Mouse (Mus musculus): ENCODE data around the gene Efcab11. TPM values are rescaled to one million over a fixed set of nuclear protein-coding genes. Genes with fewer than 3 reads are reported as not detected.
A peak's percentile ranks its signal among the peaks of the same experiment; 100 is the strongest.

Gene Efcab11
- polyA plus RNA-seq, 2 experiments: 6.4 to 8.3 TPM

DNA sequence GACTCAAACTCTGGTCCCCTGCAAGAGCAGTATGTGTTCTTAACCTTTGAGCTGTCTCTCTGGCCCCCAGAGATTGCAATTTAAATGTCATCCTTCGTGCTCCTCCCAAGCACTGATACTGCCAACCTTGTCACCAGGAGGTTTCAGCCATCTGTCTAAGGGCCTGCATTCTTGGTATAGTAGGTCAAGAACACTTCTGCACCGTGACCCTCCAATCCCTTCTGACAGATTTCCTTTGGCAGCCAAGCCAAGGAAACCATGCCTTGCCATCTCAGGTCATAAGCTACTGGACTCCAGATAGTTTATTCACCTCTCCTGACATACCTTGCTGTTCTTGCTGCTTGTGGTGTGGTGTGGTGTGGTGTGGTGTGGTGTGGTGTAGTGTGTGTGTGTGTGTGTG, 235.5 kb downstream of the Efcab11 start:
- Histone ChIP-seq H3K4me3 (replicated peaks; ENCODE audit: low read length) (no peak overlapping the region), H3K36me3 (ENCODE audit: control insufficient read depth, insufficient read depth, low read length) (no peaks in the 10 kb centered on the region), H3K4me2 (replicated peaks; ENCODE audit: low read depth, low read length, severe bottlenecking) (no peak overlapping the region), H3K27ac (replicated peaks; ENCODE audit: low read depth, low read length) (no peak overlapping the region), H3K9me3 (ENCODE audit: control insufficient read depth, low read length) (peaks cover 15% of the 10 kb centered on the region), H3K9ac (ENCODE audit: low read depth, low read length, severe bottlenecking) (no peak overlapping the region), H3K27me3 (ENCODE audit: control insufficient read depth, insufficient read depth, low read length) (no peaks in the 10 kb centered on the region), H3K4me1 (ENCODE audit: control insufficient read depth, insufficient read depth, low read length) (peaks cover 8% of the 10 kb centered on the region; the same call in 1 of the 2 replicates)
- DNase-seq (ENCODE audit: low spot score): no peak
- WGBS: 84% methylated on average over 2 of the region's 2 CpGs
- ATAC-seq (ENCODE audit: low FRiP score, low read depth): no peak
- TF ChIP-seq POLR2A (IDR thresholded peaks at IDR 0.05; ENCODE audit: borderline replicate concordance, extremely low read depth, insufficient read depth, insufficient read length): no peak

- TF ChIP-seq POLR2A (IDR thresholded peaks at IDR 0.05; ENCODE audit: borderline replicate concordance, extremely low read depth, insufficient read depth, insufficient read length): no peak
- Histone ChIP-seq H3K9me3 (ENCODE audit: control insufficient read depth, low read length) (peaks cover 19% of the 10 kb centered on the region), H3K36me3 (ENCODE audit: control insufficient read depth, insufficient read depth, low read length) (no peaks in the 10 kb centered on the region), H3K9ac (ENCODE audit: low read depth, low read length, severe bottlenecking) (no peak overlapping the region), H3K4me3 (replicated peaks; ENCODE audit: low read length) (no peak overlapping the region), H3K27me3 (ENCODE audit: control insufficient read depth, insufficient read depth, low read length) (no peaks in the 10 kb centered on the region), H3K27ac (replicated peaks; ENCODE audit: low read depth, low read length) (no peak overlapping the region), H3K4me1 (ENCODE audit: control insufficient read depth, insufficient read depth, low read length) (peaks cover 6% of the 10 kb centered on the region; the same call in 1 of the 2 replicates), H3K4me2 (replicated peaks; ENCODE audit: low read depth, low read length, severe bottlenecking) (no peak overlapping the region)
- ATAC-seq (ENCODE audit: low FRiP score, low read depth): no peak
- DNase-seq (ENCODE audit: low spot score): no peak
- WGBS: 87% methylated on average over 11 of the region's 11 CpGs
Observed at GRCm38 (mm10) chr12:99646556-99647354, 237.5 kb downstream of the Efcab11 start.

DNA sequence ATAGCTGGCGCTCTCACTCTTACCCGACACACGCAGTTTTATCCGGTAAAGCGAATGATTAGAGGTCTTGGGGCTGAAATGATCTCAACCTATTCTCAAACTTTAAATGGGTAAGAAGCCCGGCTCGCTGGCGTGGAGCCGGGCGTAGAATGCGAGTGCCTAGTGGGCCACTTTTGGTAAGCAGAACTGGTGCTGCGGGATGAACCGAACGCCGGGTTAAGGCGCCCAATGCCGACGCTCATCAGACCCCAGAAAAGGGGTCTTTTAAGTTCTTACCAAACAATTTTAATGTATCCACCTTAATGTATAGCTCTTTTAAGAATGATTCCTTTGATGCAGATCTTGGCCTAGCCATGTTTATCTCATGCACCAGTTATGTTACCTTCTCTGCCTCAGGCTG, 238.8 kb downstream of the Efcab11 start:
- WGBS: 96% methylated on average over 18 of the region's 18 CpGs

DNA sequence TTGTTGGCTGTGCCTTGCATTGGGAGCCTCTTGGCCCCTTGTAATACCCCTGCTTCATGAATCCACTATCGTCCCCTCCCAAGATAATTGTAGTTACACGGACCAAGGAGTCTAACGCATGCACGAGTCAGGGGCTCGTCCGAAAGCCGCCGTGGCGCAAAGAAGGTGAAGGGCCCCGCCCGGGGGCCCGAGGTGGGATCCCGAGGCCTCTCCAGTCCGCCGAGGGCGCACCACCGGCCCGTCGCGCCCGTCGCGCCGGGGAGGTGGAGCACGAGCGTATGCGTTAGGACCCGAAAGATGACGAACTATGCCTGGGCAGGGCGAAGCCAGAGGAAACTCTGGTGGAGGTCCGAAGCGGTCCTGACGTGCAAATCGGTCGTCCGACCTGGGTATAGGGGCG, 239.3 kb downstream of the Efcab11 start:
- no peaks in the 10 kb centered on the region for H3K27me3 ChIP-seq (ENCODE audit: control insufficient read depth, insufficient read depth, low read length)
- no peak overlapping the region for H3K4me2 ChIP-seq (replicated peaks; ENCODE audit: low read depth, low read length, severe bottlenecking)
- WGBS: 91% methylated on average over 37 of the region's 37 CpGs
- no peak overlapping the region for H3K4me3 ChIP-seq (replicated peaks; ENCODE audit: low read length)
- DNase-seq (ENCODE audit: low spot score) (no peak), ATAC-seq (ENCODE audit: low FRiP score, low read depth) (peak; percentile 90)
- H3K4me1 ChIP-seq (ENCODE audit: control insufficient read depth, insufficient read depth, low read length): peaks cover 15% of the 10 kb centered on the region
- no peak overlapping the region for H3K27ac ChIP-seq (replicated peaks; ENCODE audit: low read depth, low read length)
- H3K9me3 ChIP-seq (ENCODE audit: control insufficient read depth, low read length): peaks cover 19% of the 10 kb centered on the region
- TF ChIP-seq POLR2A (IDR thresholded peaks at IDR 0.05; ENCODE audit: borderline replicate concordance, extremely low read depth, insufficient read depth, insufficient read length): no peak
- no peaks in the 10 kb centered on the region for H3K36me3 ChIP-seq (ENCODE audit: control insufficient read depth, insufficient read depth, low read length)
- no peak overlapping the region for H3K9ac ChIP-seq (ENCODE audit: low read depth, low read length, severe bottlenecking)

More for the DNA sequence above, 238.8 kb downstream of the Efcab11 start:
- DNase-seq (ENCODE audit: low spot score) (no peak), ATAC-seq (ENCODE audit: low FRiP score, low read depth) (no peak; the same call in 1 of the 2 replicates)
- H3K27ac ChIP-seq (replicated peaks; ENCODE audit: low read depth, low read length): no peak overlapping the region
- H3K4me3 ChIP-seq (replicated peaks; ENCODE audit: low read length): no peak overlapping the region
- no peaks in the 10 kb centered on the region for H3K27me3 ChIP-seq (ENCODE audit: control insufficient read depth, insufficient read depth, low read length)
- TF ChIP-seq POLR2A (IDR thresholded peaks at IDR 0.05; ENCODE audit: borderline replicate concordance, extremely low read depth, insufficient read depth, insufficient read length): no peak
- peaks cover 19% of the 10 kb centered on the region for H3K9me3 ChIP-seq (ENCODE audit: control insufficient read depth, low read length)
- H3K4me1 ChIP-seq (ENCODE audit: control insufficient read depth, insufficient read depth, low read length): peaks cover 13% of the 10 kb centered on the region
- no peak overlapping the region for H3K4me2 ChIP-seq (replicated peaks; ENCODE audit: low read depth, low read length, severe bottlenecking)
- no peak overlapping the region for H3K9ac ChIP-seq (ENCODE audit: low read depth, low read length, severe bottlenecking)
- no peaks in the 10 kb centered on the region for H3K36me3 ChIP-seq (ENCODE audit: control insufficient read depth, insufficient read depth, low read length)

Other genes with a start within 250 kb of the Efcab11 start
- 42.1 and 49.4 TPM in 2 replicates for gene Tdp1, start 78 bp upstream of the Efcab11 start, polyA plus RNA-seq (2012; rRNA removed)
- gene Tdp1, start 78 bp upstream of the Efcab11 start, polyA plus RNA-seq (2014; fragmentation: Nextera tagmentation; extraction: Ambion mirVana): 47.8 and 52.7 TPM in 2 replicates
- gene Kcnk13, start 80.1 kb upstream of the Efcab11 start, polyA plus RNA-seq (2012; rRNA removed): 1.6 and 1.7 TPM in 2 replicates
- gene Kcnk13, start 80.1 kb upstream of the Efcab11 start, polyA plus RNA-seq (2014; fragmentation: Nextera tagmentation; extraction: Ambion mirVana): 2.4 and 2.6 TPM in 2 replicates
- gene Psmc1, start 225.7 kb upstream of the Efcab11 start, polyA plus RNA-seq (2012; rRNA removed): 81.1 and 127 TPM in 2 replicates
- gene Psmc1, start 225.7 kb upstream of the Efcab11 start, polyA plus RNA-seq (2014; fragmentation: Nextera tagmentation; extraction: Ambion mirVana): 245 and 262 TPM in 2 replicates